Mouse (Mus musculus): ENCODE measurements around the gene Tcp11l1.

Tcp11l1 gene

GRCm38 (mm10) chr2:104710670-104711370, 1.1 kb downstream of the Tcp11l1 start:
- no peak for DNase-seq (ENCODE audit: low spot score)

GRCm38 (mm10) chr2:104709786-104710337, 2.1 kb downstream of the Tcp11l1 start:
- no peak for DNase-seq (ENCODE audit: low spot score)

GRCm38 (mm10) chr2:104704355-104704754, 7.6 kb downstream of the Tcp11l1 start:
- DNase-seq (ENCODE audit: low spot score): no peak

GRCm38 (mm10) chr2:104703158-104703557, 8.8 kb downstream of the Tcp11l1 start:
- DNase-seq (ENCODE audit: low spot score): no peak

GRCm38 (mm10) chr2:104699659-104700058, 12.3 kb downstream of the Tcp11l1 start:
- DNase-seq (ENCODE audit: low spot score): peak; percentile 50

- DNase-seq (ENCODE audit: low spot score): no peak
These were observed 19.4 kb downstream of the Tcp11l1 start for GRCm38 (mm10) chr2:104692551-104692950.

GRCm38 (mm10) chr2:104690720-104691119, 21.2 kb downstream of the Tcp11l1 start:
- no peak for DNase-seq (ENCODE audit: low spot score)

- no peak for DNase-seq (ENCODE audit: low spot score)
These were observed 23.2 kb downstream of the Tcp11l1 start for GRCm38 (mm10) chr2:104688724-104689123.

GRCm38 (mm10) chr2:104688321-104688720, 23.6 kb downstream of the Tcp11l1 start:
- DNase-seq (ENCODE audit: low spot score): no peak

GRCm38 (mm10) chr2:104687261-104687660, 24.7 kb downstream of the Tcp11l1 start:
- no peak for DNase-seq (ENCODE audit: low spot score)

GRCm38 (mm10) chr2:104685418-104685817, 26.6 kb downstream of the Tcp11l1 start:
- peak; percentile 80 for DNase-seq (ENCODE audit: low spot score)

GRCm38 (mm10) chr2:104684771-104685170, 27.2 kb downstream of the Tcp11l1 start:
- DNase-seq (ENCODE audit: low spot score): no peak

GRCm38 (mm10) chr2:104677326-104677725, 34.6 kb downstream of the Tcp11l1 start:
- DNase-seq (ENCODE audit: low spot score): no peak

GRCm38 (mm10) chr2:104671724-104672123, 40.2 kb downstream of the Tcp11l1 start:
- no peak for DNase-seq (ENCODE audit: low spot score)

- DNase-seq (ENCODE audit: low spot score): no peak
These were observed 42.7 kb downstream of the Tcp11l1 start for GRCm38 (mm10) chr2:104669122-104669804.

GRCm38 (mm10) chr2:104663372-104664100, 48.4 kb downstream of the Tcp11l1 start:
- DNase-seq (ENCODE audit: low spot score): no peak

GRCm38 (mm10) chr2:104658659-104659058, 53.3 kb downstream of the Tcp11l1 start:
- DNase-seq (ENCODE audit: low spot score): no peak

GRCm38 (mm10) chr2:104615985-104616711, 95.8 kb downstream of the Tcp11l1 start:
- no peak for DNase-seq (ENCODE audit: low spot score)

GRCm38 (mm10) chr2:104614786-104615185, 97.2 kb downstream of the Tcp11l1 start:
- DNase-seq (ENCODE audit: low spot score): no peak

Measured in urinary bladder, postnatal 14 days (tissue).